Mouse (Mus musculus): Measurements from ENCODE around the gene Ubl4a.
"Not testable (repeated sequence)": the region's sequence is repeated elsewhere in the genome, so short reads cannot be mapped to it uniquely, and the experiment has no call there.

Gene Ubl4a

DNA sequence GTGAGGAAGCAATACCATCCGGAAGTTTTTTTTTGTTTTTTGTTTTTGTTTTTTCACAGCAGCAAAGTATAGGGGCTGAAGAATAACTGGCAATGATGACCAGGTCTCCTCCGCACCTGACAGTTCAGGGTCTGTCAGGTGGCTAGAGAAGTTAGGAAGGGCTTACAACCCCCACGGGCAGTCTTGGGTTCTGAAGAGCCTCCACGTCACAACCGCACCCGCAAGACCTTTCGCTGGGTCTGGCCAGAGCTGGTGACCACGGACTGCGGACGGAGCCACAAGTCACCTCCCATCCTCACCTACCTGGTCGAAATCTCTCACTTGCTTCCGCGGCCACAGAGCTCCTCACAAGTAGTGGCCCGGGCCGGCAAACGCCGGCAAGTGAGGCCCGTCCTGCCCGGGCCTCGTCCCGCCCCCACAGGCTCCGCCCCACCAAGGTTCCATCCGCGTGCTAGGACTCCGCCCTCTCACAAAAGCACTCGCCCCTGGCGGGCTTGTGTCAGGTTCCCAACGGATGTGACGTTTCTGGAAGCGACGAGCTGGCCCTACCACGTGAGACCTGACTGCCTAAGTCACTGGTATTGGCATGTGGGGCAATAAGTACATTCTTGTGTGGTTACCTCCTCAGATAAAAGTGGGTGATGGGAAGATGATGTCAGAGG lies at the start of gene Ubl4a, which contains the start of gene Slc10a3:
Gene Ubl4a, minus strand, starts transcription at position 331 of the 662 bp plus-strand sequence.
Gene Slc10a3, minus strand, starts transcription at position 462 of the 662 bp plus-strand sequence.
- DNase-seq (ENCODE audit: low spot score): peak; percentile 66

DNA sequence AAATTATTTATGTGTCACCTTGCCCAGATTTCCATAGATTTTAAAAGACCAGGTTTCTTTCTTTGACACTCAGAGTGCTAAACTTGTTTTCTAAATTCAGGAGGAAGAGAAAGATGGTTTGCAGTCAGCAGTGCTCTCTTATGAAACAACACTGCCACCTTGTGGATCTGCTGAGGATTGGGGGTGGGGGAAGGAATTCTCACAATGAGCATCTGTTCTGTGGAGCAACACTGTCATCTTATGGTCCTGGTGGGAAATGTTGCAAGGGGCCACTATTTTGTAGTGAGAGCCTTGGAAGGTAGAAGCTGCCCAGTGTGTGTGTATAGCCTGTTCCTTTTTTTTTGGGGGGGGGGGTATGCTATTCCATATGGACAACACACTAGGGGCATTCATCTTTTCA lies 40.4 kb upstream of the Ubl4a start:
- peak; percentile 63 for DNase-seq (ENCODE audit: low spot score)

DNA sequence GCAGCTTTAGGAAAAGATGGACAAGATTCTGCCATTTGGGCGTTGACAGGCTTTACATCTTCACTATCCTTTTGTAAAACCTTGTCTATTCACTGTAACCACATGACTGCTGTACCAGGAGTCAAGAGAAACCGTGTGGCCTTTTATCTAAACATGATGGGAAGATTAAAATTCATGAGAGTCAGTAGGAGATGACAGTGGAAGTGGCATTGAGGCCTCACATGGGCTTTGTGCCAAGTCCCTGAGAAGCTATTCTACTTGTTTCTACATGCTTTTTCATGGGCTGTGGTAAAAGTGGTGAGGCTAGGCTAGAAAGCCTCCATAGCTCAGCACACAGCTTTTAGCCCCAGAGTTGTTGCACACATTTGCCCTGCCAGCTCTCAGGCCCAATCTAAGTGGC lies 35.3 kb upstream of the Ubl4a start:
- no peak for DNase-seq (ENCODE audit: low spot score)

DNA sequence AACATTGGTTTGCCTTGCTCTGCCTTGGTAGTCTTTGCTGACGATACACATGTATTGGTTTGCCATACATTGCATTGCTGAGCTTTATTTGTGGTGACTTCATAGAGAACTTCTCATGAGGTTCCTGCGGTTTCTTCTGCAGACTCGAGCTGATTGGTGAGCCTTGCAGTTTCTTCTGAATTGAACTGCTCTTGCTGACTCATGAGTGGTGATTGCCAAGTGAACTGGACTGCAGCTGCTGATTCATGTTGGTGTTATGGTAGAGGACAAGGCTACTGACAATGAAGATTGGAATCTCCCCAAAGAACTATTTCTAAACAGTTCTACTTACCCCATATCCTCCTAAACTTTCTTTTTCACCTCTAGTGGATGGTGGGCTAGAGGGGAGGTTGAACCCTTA lies 27.1 kb upstream of the Ubl4a start:
- no peak for DNase-seq (ENCODE audit: low spot score)

DNA sequence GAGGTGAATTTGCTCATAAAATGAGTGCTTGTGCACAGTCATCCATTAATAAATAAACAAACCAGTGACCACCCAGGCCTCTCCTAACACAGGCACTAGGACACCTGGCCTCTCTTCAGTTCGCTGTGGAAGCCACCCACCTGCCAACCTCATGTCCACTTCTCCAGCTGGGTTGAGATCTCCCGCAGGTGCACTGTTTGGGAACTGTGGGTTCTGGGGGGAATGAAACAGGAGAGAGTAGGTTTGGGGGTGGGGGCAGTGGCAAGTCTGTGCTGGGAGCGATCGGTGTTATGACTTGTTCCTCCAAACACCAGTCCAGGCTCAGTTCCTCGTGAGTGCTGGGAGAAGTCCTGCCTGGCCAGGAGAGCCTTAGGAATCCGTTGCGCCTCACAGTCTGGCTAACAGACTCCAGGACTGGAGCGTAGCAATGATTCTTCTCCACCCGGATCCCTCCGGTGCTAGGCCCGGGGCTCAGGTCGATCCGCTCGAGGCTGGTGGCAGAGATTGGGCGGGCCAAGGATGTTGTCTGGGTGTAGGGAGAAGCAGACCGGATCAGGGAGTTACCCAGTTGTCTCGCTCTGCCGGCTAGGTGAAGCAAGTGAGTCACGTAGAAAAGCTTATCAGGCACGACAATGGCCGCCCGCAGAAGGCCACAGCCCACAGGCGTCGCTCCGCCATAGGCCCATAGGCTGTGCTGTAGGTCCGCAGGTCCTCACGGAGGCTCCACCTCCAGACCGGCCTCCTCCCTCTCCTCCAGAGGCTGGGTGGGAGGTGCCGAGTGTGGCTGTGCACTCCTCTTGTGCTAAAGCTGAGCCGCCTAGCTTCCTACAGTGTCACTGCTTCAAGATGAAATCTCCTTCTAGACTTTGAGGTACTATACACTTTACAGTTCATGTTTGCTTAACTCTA lies 19.8 kb upstream of the Ubl4a start, which contains the start of the genes Fam3a and Ikbkg:
Gene Fam3a, minus strand, starts transcription at position 738 of the 909 bp plus-strand sequence.
Gene Ikbkg, plus strand, starts transcription at position 756 of the 909 bp plus-strand sequence.
- DNase-seq (ENCODE audit: low spot score): peak; percentile 55

DNA sequence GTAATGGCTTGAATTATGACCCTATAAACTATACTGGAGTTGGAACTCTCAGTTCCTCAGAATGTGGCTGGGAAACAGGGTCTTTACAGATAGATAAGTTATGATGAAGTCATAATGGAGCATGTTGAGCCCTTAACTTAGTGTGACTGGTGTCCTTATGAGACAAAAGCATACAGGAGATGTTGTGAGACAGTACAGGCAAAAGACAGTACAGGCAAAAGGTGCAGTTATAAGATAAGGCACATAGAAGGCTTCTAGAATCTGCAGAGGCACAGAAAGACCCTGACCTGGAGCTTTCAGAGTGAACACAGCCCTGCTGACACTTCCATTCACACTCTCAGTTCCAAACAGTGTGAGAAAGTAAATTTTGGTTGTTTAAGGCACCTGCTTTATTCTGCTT lies 15.1 kb upstream of the Ubl4a start:
- no peak for DNase-seq (ENCODE audit: low spot score)

DNA sequence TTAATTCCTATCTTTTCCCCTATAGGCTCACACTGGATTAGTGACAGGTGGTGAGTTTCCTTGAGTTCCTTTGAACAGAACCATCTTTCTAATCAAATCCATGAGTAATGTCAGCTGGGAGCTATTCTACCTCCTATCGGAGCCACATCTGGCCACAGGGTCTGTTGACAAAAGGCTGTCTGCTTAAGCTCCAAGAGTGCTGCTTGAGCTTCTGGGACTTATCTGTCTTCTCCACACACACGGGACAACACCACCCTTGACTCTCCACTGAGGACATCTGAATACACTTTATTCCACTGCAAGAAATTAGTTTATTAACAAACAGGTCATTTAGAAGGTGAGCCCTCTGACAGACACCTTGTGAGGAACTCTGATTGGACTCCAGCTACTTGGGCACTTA lies 11.4 kb upstream of the Ubl4a start:
- no peak for DNase-seq (ENCODE audit: low spot score)

DNA sequence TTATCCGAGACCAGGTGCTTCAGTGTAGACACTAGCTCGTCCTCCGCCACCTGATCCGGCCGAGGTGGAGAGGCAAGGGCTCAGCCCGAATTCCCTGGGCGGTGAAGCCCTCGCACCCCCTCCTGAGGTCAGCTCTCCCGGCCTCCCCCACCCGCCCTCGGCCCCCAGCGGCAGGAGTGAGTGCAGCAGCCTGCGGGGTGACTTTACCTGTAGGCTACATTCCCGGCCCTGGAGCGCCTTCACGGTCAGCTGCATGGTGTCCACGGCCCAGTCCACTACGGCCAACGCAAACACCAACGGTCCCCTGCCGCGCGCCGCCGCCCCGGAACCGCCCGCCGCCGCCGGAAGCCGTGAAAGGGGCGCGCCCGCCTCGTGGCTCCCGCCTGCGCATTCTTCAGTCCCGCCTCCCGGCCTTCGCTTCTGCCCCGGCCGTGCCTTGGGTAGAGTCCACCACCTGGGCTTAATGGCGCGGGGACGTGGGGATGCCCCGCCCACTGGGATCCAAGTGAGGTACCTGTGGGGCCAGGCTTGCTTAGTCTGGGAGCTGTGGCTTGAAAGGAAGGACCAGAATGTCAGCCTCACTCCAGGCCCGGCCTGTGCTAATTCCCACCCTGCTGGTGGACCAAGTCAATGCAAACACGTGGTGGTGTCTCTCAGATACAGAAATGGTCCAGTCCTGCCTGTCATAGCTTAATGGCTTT lies 4.7 kb downstream of the Ubl4a start:
- DNase-seq (ENCODE audit: low spot score): peak; percentile 41

DNA sequence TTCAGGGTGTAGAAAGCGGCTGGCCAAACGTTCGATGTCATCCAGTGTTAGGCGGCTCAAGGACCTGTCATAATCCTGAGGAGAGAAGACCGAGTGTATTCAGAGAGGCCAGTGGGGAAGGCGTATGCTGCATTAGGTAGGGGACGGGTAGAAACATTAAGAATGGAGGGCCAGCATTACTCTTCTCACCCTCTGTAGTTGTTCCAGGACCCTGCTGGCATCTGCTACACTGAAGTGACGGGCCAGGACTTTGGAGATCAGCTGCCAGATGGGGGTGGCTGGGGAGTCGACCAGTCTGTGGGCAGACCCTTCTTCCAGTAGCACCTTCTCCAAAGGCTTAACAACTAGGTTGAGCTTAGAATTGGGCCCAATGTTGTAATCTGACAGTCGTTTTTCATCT lies 5.5 kb downstream of the Ubl4a start:
- no peak for DNase-seq (ENCODE audit: low spot score)

DNA sequence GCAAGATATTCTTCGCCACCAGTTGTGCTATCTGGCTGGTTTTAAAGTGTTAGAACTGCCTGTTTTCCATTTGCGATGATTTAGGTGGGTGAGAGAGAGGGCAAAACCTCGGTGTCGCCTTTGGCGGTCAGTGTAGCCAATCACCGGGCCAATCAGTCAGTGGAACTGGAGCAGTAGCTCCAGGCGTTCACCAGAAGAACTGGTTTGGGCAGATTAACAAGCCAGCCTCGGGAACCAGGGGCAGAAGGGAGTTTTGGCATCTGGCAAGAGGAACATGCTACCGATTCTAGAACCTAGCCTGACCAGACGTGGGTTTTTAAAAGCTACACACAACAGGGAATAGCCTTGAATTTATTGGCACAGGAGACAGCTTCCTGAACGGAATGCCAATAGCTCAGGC lies 13.8 kb downstream of the Ubl4a start:
- no peak for DNase-seq (ENCODE audit: low spot score)

DNA sequence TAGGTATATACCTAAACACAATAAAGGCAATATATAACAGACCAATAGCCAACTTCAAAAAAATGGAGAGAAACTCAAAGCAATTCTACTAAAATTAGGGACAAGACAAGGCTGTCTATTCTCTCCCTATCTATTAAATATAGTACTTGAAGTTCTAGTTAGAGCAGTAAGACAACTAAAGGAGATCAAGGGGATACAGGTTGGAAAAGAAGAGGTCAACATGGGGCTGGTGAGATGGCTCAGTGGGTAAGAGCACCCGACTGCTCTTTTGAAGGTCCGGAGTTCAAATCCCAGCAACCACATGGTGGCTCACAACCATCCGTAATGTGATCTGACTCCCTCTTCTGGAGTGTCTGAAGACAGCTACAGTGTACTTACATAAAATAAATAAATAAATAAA lies 15.9 kb downstream of the Ubl4a start:
- DNase-seq (ENCODE audit: low spot score): not testable (repeated sequence)

DNA sequence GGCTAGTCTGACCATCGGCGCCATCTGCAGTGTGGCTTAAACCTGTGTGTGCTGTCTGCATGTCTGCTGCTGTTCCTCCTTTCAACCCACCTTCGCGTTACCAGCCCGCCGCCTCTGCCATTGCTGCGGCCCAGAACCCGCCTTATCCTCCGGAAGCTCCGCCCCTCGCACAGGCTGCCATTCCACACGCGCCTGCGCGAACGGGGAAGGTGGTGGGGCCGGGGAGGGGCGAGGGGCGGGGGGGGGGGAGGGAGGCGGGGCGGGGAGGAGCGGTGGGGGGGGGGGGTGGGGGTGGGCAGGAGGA lies 19.6 kb downstream of the Ubl4a start, which contains the start of gene Lage3:
Gene Lage3, minus strand, starts transcription at position 152 of the 304 bp plus-strand sequence.
- DNase-seq (ENCODE audit: low spot score): peak; percentile 52

DNA sequence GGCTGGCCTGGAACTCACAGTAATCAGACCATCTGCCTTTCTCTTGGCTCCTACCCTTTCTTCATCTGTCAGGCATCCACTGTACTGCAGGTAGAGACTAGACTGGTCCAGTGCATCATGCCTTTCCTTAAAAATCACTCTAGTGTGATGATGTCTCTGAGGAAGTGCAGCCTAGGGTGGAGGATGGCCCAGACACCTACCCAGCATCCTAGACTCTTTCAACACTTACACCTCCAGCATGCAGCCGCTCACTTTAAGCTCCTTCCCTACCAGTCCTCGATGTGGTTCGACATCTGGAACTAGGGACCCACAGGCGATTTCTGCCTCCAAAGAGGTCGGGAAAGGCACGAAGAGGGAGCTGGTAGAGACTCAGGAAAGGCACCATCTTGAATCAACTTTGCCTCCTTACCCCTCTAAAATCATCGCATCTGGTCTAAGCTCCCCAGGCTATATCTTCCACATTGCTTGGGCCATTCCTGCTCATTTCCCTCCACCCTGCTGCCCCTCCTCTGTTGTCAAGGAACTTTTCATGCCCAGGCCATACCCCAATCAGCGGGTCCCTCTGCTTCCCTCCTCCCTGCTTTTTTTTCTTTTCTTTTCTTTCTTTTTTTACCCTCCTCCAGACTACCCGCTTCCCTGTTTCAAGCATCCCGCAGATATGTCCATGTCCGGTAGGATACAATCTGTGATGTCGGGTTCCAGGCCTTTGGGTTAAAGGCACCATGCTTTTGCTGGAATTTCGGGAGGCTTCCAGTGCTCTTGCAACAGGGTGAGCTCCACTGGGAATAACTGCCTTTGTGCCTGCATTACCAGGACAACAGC lies 20.2 kb downstream of the Ubl4a start:
- DNase-seq (ENCODE audit: low spot score): no peak

DNA sequence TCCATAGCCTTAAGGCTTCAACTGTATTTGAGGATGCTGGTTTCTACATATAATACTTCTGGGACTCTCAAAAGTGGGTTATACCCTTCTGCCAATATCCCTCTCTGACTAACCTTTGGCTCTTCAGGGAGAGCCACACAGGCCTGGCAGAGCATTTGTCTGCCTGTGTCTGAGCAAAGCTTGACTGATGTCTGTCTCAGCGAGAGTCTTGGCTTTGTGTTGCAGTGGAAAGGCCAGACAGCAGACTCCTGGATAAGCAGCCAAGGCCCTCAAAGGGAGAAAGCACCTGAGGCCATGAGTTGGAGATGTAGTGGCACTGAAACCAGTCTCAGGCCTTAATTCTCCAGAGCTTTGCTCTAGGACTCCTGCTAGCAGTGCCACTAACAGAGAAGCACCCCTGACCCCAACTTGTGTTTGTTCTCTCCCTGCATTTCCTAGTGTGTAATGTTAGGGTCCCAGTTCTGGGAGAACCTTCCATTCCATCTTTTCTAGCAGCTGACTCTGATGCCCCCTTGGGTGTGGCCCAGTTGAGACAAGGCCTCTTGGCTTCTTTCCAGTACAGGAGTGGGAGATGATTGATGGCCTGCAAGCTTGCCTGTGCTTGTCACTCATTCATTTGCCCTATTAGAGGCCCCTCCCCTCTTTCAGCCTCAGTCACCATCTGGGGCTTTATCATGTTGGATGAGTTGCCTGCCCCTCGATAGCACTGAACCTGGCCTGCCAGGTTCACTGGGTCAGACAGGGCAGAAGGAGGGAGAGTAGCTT lies 42.7 kb downstream of the Ubl4a start:
- no peak for DNase-seq (ENCODE audit: low spot score)

DNA sequence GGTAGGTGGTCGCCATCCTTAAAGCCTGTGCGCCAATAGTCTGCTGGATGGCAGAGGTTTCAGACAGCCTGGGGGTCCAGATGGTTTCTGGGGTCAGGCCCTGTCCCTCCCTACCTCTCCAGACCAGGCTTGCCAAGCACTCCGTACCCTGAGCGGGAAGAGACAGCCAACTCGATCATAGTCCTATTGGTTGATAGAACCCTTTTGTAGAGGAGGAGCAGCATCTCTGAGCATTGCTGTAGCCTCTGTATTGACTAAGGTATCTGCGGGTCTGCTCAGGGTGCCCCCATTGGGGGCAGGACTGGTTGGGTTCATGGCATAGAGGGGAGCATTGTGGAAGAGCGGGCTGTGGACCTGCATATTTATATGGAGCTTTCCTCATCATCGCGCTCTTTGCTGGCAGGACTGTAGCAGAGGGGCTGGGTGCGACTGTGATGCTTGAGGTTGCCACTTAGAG lies 43.8 kb downstream of the Ubl4a start:
- DNase-seq (ENCODE audit: low spot score): no peak

DNA sequence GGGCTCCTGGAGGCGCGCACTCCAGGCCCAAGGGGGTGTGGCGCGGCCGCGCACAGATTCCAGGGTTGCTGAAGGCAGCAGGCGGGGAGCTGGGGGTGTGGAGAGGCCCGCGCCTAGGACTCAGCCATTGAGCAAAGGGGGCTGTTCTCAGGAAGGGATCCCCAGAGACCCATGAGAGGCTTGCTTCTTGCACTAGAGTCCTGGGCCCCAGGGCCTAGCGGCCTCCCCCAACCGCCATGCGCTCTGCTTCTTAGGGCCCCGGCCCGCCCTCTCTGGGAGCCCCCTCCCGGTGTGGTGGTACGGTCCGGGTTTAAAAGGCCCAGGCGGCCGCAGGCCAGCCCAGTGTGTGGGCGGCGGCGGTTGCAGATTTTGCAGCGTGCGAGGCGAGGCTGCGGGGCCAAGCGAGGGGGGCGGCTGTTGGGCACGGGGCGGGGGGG lies 44.3 kb downstream of the Ubl4a start, which contains the start of gene Plxna3:
Gene Plxna3, plus strand, starts transcription at position 342 of the 437 bp plus-strand sequence.
- peak; percentile 65 for DNase-seq (ENCODE audit: low spot score)
